Mouse (Mus musculus) T-helper 1 cell (primary cell): ENCODE data around the gene Dspp.

ENCODE experiments used
- in situ Hi-C: fragments of 300-600 bp; cut with MboI, MseI; formaldehyde crosslinking; loops from one replicate; pipeline ENCODE4 v1.15.1; 2025; ENCODE audit warnings: high pct_unique_total_duplicates

The Dspp gene

DNA sequence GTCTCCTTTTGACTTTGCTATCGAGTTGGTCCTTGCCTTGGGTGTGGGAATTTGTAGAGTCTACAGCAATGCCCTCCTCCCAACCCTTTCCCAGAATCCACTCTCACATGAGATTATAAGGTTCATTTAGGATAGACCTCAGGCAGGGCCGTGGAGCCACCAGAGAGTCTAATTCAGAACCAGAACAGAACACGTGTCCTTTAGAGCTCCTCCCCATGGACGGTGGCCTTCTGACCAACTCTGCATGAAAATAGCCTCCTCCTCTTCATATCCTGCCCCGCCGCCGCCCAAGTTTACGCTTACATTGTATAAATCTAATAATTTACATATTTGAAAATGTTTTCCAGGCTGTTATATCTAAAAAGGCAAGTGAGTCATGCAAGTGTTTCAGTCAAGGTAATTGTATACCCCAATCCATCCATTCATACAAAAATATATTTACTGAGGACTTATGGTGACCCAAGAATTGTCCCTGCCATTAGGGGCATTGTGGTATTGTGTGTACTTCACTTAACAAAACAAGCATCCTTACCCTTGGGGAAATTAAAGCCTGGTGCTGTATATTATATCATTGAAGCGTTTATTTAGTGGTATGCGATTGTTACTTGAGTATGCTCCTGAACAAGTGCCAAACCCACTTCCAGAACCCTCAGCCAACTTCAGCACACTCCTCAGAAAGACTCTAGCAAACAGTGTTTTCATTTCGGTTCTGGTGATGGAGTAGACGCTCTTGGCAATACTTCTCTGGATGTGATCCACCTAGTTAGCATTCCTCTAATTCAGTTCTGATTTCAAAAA lies 30.8 kb downstream of the Dspp start:
- in situ Hi-C loops, result no loop called here

DNA sequence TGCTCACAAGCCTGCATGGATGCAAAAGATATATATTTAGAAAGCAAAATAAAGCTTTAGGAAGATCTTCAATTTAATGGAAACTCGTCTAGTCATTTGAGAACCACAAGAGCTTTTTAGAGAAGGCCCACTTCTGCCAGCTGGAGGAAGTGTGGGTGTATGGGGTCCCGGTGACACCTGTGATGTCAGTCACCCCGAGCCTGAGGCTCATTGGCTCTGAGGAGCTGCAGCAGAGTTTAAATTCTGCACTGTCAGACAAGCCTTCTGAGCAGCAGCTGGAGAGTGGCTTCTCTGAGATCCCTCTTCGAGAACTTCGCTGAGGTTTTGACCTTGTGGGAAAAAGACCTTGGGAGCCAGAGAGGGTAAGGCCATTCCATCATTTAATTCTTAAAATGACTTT lies 31.8 kb downstream of the Dspp start, which contains the start of gene Dmp1:
Gene Dmp1, plus strand, starts transcription at position 263 of the 400 bp plus-strand sequence.
- in situ Hi-C loops, result no loop called here

DNA sequence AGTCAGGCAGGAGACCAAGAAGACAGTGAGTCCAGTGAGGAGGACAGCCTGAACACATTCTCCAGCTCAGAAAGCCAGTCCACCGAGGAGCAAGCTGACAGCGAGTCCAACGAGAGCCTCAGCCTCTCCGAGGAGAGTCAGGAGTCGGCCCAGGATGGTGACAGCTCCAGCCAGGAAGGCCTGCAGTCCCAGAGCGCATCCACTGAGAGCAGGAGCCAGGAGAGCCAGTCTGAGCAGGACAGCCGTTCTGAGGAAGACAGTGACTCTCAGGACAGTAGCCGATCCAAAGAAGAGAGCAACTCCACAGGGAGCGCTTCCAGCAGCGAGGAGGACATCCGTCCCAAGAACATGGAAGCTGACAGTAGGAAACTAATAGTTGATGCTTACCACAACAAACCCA lies 42.0 kb downstream of the Dspp start:
- in situ Hi-C loops, result no loop called here

DNA sequence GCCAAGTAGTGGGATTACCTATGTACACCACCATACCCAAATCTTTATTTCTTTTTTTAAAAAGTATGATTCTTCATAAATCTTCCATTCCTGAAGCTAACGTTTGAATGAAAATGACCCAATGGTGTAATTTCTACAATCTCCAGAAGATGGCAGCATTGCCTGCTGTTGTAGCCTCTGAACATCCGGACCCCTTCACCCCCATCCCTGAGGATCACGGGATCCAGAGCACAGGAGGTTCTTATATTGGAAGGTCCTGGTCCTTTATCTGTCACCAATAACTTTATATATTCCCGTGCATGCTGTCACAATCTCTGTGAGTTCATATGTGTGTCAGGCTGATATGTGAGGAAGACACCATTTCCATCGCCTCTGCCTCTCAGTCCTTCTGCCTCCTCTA lies 48.4 kb downstream of the Dspp start:
- in situ Hi-C loops, result no loop called here

DNA sequence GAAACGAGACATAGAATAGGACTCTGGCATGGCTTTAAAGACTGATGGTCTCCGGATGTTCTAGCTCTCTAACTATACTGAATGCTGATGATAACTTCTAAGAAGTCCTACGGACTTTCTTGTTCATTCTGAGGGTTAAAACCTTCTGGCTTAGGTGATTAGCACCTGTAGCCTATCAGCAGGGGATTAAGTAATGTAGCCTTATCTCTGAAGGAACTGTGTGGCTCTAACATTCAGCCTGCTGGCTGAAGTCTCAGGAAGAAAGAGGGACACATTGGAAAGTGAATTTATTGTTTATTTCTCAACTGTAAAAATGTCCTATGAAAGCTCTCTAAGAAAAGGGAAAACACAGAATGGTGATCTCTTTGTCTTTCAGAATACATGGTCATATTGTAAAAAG lies 53.8 kb downstream of the Dspp start:
- in situ Hi-C loops, result no loop called here

DNA sequence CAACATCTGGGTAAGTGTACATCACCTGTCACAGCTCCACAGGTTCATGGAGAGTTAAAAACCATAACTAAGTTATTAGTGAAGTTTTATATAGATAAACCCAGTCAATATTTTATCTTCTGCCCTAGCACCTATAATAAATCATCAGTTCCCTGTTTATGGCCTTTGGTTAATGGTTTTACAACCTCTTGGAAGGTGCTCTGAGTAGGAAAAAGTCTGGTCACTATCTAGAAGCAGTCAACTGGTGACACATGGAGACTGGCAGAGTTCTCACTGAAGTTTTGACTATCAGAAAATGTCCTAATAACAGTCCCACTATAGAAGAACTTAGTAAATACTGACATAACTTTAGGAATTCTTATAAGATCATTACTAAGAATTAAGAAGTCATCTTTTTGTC lies 54.2 kb downstream of the Dspp start:
- in situ Hi-C loops, result no loop called here

DNA sequence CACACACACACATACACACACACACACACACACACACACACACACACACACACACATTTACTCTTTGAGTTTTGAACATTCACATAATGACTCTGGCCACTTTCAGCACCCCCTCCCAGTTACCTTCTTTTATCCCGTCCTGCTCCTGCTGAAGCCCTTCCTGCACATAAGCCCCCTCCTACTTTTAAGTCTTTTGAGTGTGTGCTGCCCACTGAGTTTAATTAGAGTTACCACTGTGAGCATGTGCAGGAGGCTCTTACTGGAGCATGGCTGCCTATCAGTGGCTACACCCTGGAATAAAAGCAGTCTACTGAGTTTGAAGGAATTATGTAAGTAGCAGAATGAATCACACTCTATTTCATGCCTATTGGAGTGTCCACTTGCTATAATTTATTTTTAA lies 58.0 kb downstream of the Dspp start:
- in situ Hi-C loops, result no loop called here
